Mouse (Mus musculus) forebrain, embryonic 13.5 days (tissue): ENCODE data around the gene Olfr878. TPM values are rescaled to one million over a fixed set of nuclear protein-coding genes. Genes with fewer than 3 reads are reported as not detected.

Experiments used
- ATAC-seq: fragments of 200-750 bp; cut with Nextera tagmentation; 2 replicates; pipeline ENCODE4 v1.8.0; 2017
- H3K27ac ChIP-seq: fragments of 300-500 bp; sonication (generic); 2 replicates; pipeline ENCODE4 v1.5.1; 2015; ENCODE audit warnings: inconsistent platforms, mild to moderate bottlenecking, moderate library complexity
- H3K27me3 ChIP-seq: fragments of 300-500 bp; sonication (generic); 2 replicates; pipeline ENCODE4 v1.6.1; 2015; ENCODE audit warnings: mild to moderate bottlenecking, inconsistent platforms
- H3K36me3 ChIP-seq: fragments of 300-500 bp; sonication (generic); 2 replicates; pipeline ENCODE4 v1.6.1; 2015; ENCODE audit warnings: mild to moderate bottlenecking, inconsistent platforms; ENCODE audit not compliant: poor library complexity, severe bottlenecking
- H3K4me1 ChIP-seq: fragments of 300-500 bp; sonication (generic); 2 replicates; pipeline ENCODE4 v1.6.1; 2015; ENCODE audit warnings: inconsistent platforms
- H3K4me2 ChIP-seq: fragments of 300-500 bp; sonication (generic); 2 replicates; pipeline ENCODE4 v1.6.1; 2015; ENCODE audit warnings: inconsistent platforms, mild to moderate bottlenecking, moderate library complexity
- H3K4me3 ChIP-seq: fragments of 300-500 bp; sonication (generic); 2 replicates; pipeline ENCODE4 v1.5.1; 2015; ENCODE audit warnings: mild to moderate bottlenecking, inconsistent platforms
- H3K9ac ChIP-seq: fragments of 300-500 bp; sonication (generic); 2 replicates; pipeline ENCODE4 v1.6.1; 2015; ENCODE audit warnings: mild to moderate bottlenecking, inconsistent platforms
- H3K9me3 ChIP-seq: fragments of 300-500 bp; sonication (generic); replicated peaks from 2 replicates; pipeline ENCODE4 v1.6.1; 2016; ENCODE audit warnings: inconsistent platforms
- WGBS: fragments of 180-500 bp; shearing (Covaris S2); methylation state at CpG from one replicate; pipeline ENCODE4 v1.1.7; 2015; 5-methylcytosine and 5-hydroxymethylcytosine counted together
- polyA plus RNA-seq: library from polyadenylated mRNA; unstranded; fragments of >200 nt; fragmentation: Nextera tagmentation; extraction: Ambion mirVana; gene quantifications from 2 replicates; pipeline ENCODE4 v1.2.1, GENCODE M21; 2015

The Olfr878 gene
- polyA plus RNA-seq, 1 experiment from 2014 or later, result not detected

DNA sequence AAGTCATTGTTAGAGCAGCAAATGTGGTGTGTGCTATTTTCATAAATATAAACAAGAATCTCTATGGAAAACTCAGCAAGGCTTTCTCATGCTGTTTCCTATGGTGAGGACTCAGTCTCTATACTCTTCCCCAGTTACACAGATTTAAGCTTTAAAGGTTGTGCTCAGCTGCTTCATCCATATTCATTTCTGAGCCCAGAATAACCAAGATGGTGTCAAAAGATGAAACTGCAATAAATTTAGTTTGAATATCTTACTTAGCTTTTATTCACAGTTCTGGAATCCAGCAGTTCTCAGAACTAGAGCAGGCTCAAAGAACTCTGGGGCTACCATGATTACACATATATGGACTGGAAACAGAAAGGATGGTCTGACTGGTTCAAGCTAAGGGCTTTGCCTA lies 16.5 kb downstream of the Olfr878 start:
- H3K27ac ChIP-seq, result no peak overlapping the region
- H3K4me2 ChIP-seq, result no peak overlapping the region
- no peak for ATAC-seq
- H3K4me1 ChIP-seq, result no peaks in the 10 kb centered on the region
- H3K27me3 ChIP-seq, result no peaks in the 10 kb centered on the region
- H3K9ac ChIP-seq, result no peak overlapping the region
- no peaks in the 10 kb centered on the region for H3K36me3 ChIP-seq
- H3K4me3 ChIP-seq, result no peak overlapping the region
- no peaks in the 10 kb centered on the region for H3K9me3 ChIP-seq

DNA sequence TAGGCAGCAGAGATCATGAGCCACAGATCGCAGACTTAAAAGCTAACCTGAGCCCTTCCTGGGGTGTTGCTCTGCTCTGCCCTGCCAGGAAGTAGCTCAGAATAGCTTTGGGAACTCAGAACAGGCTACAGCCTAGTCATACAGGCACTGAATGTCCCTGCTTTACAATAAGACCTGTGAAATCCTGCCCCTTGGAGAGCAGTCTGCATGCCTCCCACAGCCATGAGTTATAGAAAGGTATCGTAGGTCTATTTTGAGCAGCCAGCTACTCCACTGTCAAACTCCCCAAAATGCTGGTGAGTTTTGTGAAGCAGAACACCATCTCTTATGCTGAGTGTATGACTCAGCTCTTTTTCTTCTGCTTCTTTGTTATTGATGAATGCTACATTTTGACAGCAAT lies 23.5 kb downstream of the Olfr878 start:
- 98% methylated on average over 2 of the region's 2 CpGs for WGBS
- H3K4me1 ChIP-seq, result no peaks in the 10 kb centered on the region

More for the DNA sequence above, 23.5 kb downstream of the Olfr878 start:
- Histone ChIP-seq H3K4me2 (no peak overlapping the region), H3K9me3 (no peaks in the 10 kb centered on the region), H3K36me3 (no peaks in the 10 kb centered on the region), H3K4me3 (no peak overlapping the region), H3K27ac (no peak overlapping the region), H3K27me3 (no peaks in the 10 kb centered on the region), H3K9ac (no peak overlapping the region)
- no peak for ATAC-seq

Other genes with a start within 250 kb of the Olfr878 start
- gene Panx3, start 248.6 kb upstream of the Olfr878 start, polyA plus RNA-seq, result 0.18 TPM in 1 of 2 replicates, not detected in the other
- gene Olfr160, start 201.6 kb upstream of the Olfr878 start, polyA plus RNA-seq, result not detected in 2 replicates
- not detected in 2 replicates for gene Olfr874, start 172.7 kb upstream of the Olfr878 start, polyA plus RNA-seq
- gene Olfr875, start 146.0 kb upstream of the Olfr878 start, polyA plus RNA-seq, result not detected in 2 replicates
- not detected in 2 replicates for gene Olfr876, start 114.8 kb upstream of the Olfr878 start, polyA plus RNA-seq
- gene Olfr877, start 63.6 kb upstream of the Olfr878 start, polyA plus RNA-seq, result not detected in 2 replicates
- gene Olfr145, start 21.1 kb upstream of the Olfr878 start, polyA plus RNA-seq, result not detected in 2 replicates
- not detected in 2 replicates for gene Olfr881, start 74.0 kb downstream of the Olfr878 start, polyA plus RNA-seq
- not detected in 2 replicates for gene Olfr883, start 108.0 kb downstream of the Olfr878 start, polyA plus RNA-seq
- not detected in 2 replicates for gene Olfr884, start 128.7 kb downstream of the Olfr878 start, polyA plus RNA-seq
- gene Olfr885, start 143.5 kb downstream of the Olfr878 start, polyA plus RNA-seq, result not detected in 2 replicates
- gene Olfr887, start 166.2 kb downstream of the Olfr878 start, polyA plus RNA-seq, result not detected in 2 replicates
- gene Olfr888, start 190.3 kb downstream of the Olfr878 start, polyA plus RNA-seq, result not detected in 2 replicates
- gene Olfr889, start 197.4 kb downstream of the Olfr878 start, polyA plus RNA-seq, result 0.05 and 0.08 TPM in 2 replicates
- gene Olfr890, start 224.7 kb downstream of the Olfr878 start, polyA plus RNA-seq, result not detected in 2 replicates